Mouse (Mus musculus): Measurements from ENCODE around the gene Ap1g1. TPM values are rescaled to one million over a fixed set of nuclear protein-coding genes. Genes with fewer than 3 reads are reported as not detected.
"Not testable (repeated sequence)": the region's sequence is repeated elsewhere in the genome, so short reads cannot be mapped to it uniquely, and the experiment has no call there.

Gene Ap1g1
- polyA plus RNA-seq, 1 experiment from 2014 or later = 49.6 TPM

- Histone ChIP-seq H3K4me3 (no peak overlapping the region), H3K9me3 (no peaks in the 10 kb centered on the region), H3K4me1 (replicated peaks) (peaks cover 22% of the 10 kb centered on the region), H3K27ac (replicated peaks) (no peak overlapping the region), H3K27me3 (no peaks in the 10 kb centered on the region), H3K9ac (no peak overlapping the region), H3K36me3 (no peaks in the 10 kb centered on the region), H3K4me2 (no peak overlapping the region)
- ATAC-seq (ENCODE audit: low read depth) = no peak
- 100% methylated on average over 1 of the region's 1 CpGs for WGBS
These were observed 92.7 kb downstream of the Ap1g1 start for GRCm38 (mm10) chr8:109871056-109871455.

GRCm38 (mm10) chr8:109873800-109874199 is 95.4 kb downstream of the Ap1g1 start:
- not testable (repeated sequence) for H3K4me2 ChIP-seq; H3K27me3 ChIP-seq; H3K4me3 ChIP-seq; H3K9me3 ChIP-seq; H3K9ac ChIP-seq; H3K27ac ChIP-seq (replicated peaks); ATAC-seq (ENCODE audit: low read depth)
- Histone ChIP-seq H3K36me3 (peaks cover 19% of the 10 kb centered on the region), H3K4me1 (replicated peaks) (peaks cover 18% of the 10 kb centered on the region)
- WGBS = 96% methylated on average over 3 of the region's 3 CpGs

DNA sequence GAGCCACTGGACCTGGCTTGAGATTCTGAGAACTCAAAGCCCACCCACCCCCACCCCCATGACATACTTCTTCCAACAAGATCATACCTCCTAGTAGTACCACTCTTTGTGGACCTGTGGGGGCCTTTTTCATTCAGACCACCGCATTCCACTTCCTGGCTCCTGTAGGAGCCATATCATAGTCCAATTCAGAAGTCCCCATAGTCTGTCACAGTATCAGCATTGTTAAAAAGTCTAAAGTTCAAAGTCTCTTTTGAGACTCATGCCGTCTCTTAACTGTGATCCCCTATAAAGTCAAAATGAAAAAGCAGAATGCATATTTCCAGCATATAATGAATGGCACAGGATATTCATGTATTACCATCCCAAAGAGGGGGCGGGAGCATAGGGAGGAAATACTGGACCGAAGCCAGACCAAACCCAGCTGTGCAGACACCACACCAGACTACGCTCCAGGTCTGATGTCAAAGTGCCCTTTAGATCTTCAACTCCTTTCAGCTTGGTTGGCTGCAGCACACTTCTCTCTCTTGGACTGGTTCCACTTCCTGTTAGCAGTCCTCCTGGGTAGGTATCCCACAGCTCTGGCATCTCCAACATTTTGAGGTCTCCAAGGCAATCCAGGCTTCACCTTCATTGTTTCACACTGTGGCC is 101.8 kb downstream of the Ap1g1 start:
- Histone ChIP-seq H3K4me3 (no peak overlapping the region), H3K36me3 (peaks cover 45% of the 10 kb centered on the region), H3K27me3 (no peaks in the 10 kb centered on the region), H3K9me3 (no peaks in the 10 kb centered on the region), H3K27ac (replicated peaks) (no peak overlapping the region), H3K4me2 (no peak overlapping the region), H3K4me1 (replicated peaks) (no peaks in the 10 kb centered on the region), H3K9ac (no peak overlapping the region)
- no peak for ATAC-seq (ENCODE audit: low read depth)
- 89% methylated on average over 5 of the region's 5 CpGs for WGBS

DNA sequence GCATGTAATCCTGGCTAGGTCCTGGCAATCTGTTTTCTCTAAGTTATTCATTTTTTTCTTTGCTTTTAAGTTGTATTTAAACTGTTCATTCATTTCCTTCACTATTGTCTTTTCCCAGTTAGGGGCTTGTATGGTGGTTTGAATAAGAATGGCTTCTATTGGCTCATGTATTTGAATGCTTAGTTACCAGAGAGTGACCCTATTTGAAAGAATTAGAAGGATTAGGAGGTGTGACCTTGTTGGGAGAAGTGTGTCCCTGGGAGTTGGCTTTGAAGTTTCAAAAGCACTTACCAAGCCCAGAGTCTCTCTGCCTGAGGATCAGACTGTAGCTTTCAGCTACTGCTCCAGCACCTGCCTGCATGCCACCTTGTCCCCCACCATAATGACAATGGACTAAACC is 106.9 kb downstream of the Ap1g1 start:
- Histone ChIP-seq H3K4me2 (no peak overlapping the region), H3K27ac (replicated peaks) (no peak overlapping the region), H3K4me1 (replicated peaks) (no peaks in the 10 kb centered on the region), H3K4me3 (no peak overlapping the region), H3K36me3 (peaks cover 42% of the 10 kb centered on the region), H3K9ac (no peak overlapping the region), H3K9me3 (no peaks in the 10 kb centered on the region), H3K27me3 (no peaks in the 10 kb centered on the region)
- no peak for ATAC-seq (ENCODE audit: low read depth)

GRCm38 (mm10) chr8:109889211-109889610 is 110.9 kb downstream of the Ap1g1 start:
- peaks cover 38% of the 10 kb centered on the region for H3K36me3 ChIP-seq
- H3K4me3 ChIP-seq = no peak overlapping the region
- WGBS = 97% methylated on average over 1 of the region's 1 CpGs
- H3K9ac ChIP-seq = no peak overlapping the region
- ATAC-seq (ENCODE audit: low read depth) = no peak
- no peak overlapping the region for H3K27ac ChIP-seq (replicated peaks)
- H3K9me3 ChIP-seq = no peaks in the 10 kb centered on the region
- H3K4me1 ChIP-seq (replicated peaks) = no peaks in the 10 kb centered on the region
- no peaks in the 10 kb centered on the region for H3K27me3 ChIP-seq
- H3K4me2 ChIP-seq = no peak overlapping the region

DNA sequence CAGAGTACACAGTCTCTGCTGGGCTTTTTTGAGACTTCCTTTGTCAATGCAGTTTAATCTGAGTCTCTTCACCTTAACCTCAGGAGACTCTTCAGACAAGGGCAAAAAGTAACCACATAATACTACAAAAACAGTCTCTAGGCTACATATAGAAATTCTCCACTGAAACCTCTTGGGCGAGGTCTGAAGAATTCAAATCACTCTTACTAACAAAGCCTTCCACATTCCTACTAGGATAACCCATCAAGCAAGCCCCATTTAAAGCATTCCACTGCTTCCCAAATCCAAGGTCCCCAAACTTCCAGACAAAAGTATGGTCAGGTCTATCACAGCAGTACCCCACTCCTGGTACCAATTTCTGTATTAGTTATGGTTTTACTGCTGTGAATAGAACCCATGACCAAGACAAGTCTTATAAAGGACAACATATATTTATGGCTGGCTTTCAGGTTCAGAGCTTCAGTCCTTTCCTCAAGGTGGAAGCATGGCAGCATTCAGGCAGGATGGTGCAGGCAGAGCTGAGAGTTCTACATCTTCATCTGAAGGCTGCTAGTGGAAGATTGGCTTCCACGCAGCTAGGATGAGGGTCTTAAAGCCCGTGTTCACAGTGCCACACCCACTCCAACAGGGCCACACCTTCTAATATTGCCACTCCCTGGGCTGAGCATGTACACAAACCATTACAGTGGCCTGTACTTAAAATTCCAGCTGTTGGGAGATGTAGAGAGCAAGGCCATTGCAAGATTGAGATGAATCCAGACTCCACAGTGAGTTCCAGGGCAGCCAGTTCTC is 112.6 kb downstream of the Ap1g1 start:
- H3K9me3 ChIP-seq = no peaks in the 10 kb centered on the region
- no peaks in the 10 kb centered on the region for H3K27me3 ChIP-seq
- H3K4me1 ChIP-seq (replicated peaks) = no peaks in the 10 kb centered on the region
- no peak overlapping the region for H3K27ac ChIP-seq (replicated peaks)
- no peak overlapping the region for H3K9ac ChIP-seq
- H3K4me2 ChIP-seq = no peak overlapping the region
- no peak for ATAC-seq (ENCODE audit: low read depth)
- H3K4me3 ChIP-seq = no peak overlapping the region
- WGBS = 96% methylated on average over 3 of the region's 3 CpGs
- peaks cover 34% of the 10 kb centered on the region for H3K36me3 ChIP-seq

DNA sequence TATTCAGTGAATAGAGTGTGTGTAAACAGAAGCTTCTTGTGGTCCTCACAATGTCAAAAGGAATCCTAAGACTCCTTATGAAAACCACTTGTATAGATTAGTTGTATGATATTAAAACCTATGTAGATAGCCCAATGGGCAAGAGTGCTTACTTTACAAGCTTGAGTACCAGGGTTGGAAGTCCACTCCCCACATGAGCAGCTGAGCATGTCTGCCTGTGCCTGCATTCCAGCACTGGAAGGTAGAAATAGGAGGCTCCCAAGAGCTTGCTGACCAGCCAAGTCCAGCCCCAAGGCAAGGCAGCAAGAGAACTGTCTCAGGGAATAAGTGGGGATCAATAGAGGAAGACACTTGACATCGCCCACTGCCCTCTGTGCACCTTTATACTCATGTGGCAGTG is 116.3 kb downstream of the Ap1g1 start:
- no peak for ATAC-seq (ENCODE audit: low read depth)
- Histone ChIP-seq H3K4me2 (no peak overlapping the region), H3K36me3 (peaks cover 23% of the 10 kb centered on the region), H3K9me3 (no peaks in the 10 kb centered on the region), H3K4me1 (replicated peaks) (no peaks in the 10 kb centered on the region), H3K27me3 (no peaks in the 10 kb centered on the region), H3K9ac (no peak overlapping the region), H3K27ac (replicated peaks) (no peak overlapping the region), H3K4me3 (no peak overlapping the region)
- WGBS = 89% methylated on average over 1 of the region's 1 CpGs

DNA sequence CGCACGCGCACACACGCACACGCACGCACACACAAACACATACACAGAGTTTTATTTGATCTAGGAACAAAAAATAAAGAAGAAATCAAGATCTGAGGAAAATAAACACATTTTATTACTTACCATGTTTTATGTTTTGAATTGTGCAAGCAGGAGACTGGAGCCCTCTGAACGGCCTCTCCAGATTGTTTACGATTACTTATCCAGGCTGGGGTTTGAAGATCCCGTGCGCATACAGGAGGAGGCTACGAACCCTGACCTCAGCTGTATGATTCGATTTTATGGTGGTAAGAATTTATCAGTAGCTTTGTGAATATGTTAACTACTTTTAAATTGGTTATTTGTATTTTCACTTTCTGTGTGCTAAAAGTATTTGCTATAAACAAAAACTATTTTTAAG is 117.0 kb downstream of the Ap1g1 start:
- peaks cover 16% of the 10 kb centered on the region for H3K36me3 ChIP-seq
- no peak overlapping the region for H3K4me2 ChIP-seq
- ATAC-seq (ENCODE audit: low read depth) = no peak
- no peaks in the 10 kb centered on the region for H3K4me1 ChIP-seq (replicated peaks)
- no peak overlapping the region for H3K9ac ChIP-seq
- H3K27me3 ChIP-seq = no peaks in the 10 kb centered on the region
- H3K4me3 ChIP-seq = no peak overlapping the region
- H3K27ac ChIP-seq (replicated peaks) = no peak overlapping the region
- H3K9me3 ChIP-seq = no peaks in the 10 kb centered on the region
- WGBS = 87% methylated on average over 12 of the region's 12 CpGs

DNA sequence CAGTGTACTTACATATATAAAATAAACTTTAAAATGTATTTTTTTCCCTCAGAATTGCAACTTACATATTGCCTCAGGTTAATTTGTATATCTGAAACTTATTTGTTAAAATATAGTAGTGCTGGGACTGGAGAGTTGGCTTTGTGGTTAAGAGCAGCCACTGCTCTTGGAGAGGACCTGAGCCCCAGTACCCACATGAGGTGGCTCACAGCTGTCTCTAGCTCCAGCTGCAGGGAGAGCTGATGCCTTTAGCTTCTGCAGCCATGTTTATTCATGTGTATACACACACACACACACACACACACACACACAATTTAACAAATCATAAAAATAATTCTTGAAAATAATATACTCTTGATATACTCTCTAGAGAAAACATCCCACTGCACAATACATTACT is 124.0 kb downstream of the Ap1g1 start:
- Histone ChIP-seq H3K4me1 (replicated peaks) (no peaks in the 10 kb centered on the region), H3K4me3 (no peak overlapping the region), H3K9me3 (no peaks in the 10 kb centered on the region), H3K27me3 (no peaks in the 10 kb centered on the region), H3K36me3 (peaks cover 27% of the 10 kb centered on the region), H3K27ac (replicated peaks) (no peak overlapping the region), H3K9ac (no peak overlapping the region), H3K4me2 (no peak overlapping the region)
- no peak for ATAC-seq (ENCODE audit: low read depth)

GRCm38 (mm10) chr8:109903909-109904469 is 125.6 kb downstream of the Ap1g1 start:
- no peak overlapping the region for H3K27ac ChIP-seq (replicated peaks)
- WGBS = 86% methylated on average over 10 of the region's 10 CpGs
- no peak for ATAC-seq (ENCODE audit: low read depth)
- H3K4me3 ChIP-seq = no peak overlapping the region
- no peak overlapping the region for H3K4me2 ChIP-seq
- no peaks in the 10 kb centered on the region for H3K4me1 ChIP-seq (replicated peaks)
- H3K27me3 ChIP-seq = no peaks in the 10 kb centered on the region
- H3K36me3 ChIP-seq = peaks cover 40% of the 10 kb centered on the region
- no peaks in the 10 kb centered on the region for H3K9me3 ChIP-seq
- no peak overlapping the region for H3K9ac ChIP-seq

- WGBS = 84% methylated on average over 1 of the region's 1 CpGs
- Histone ChIP-seq H3K4me1 (replicated peaks) (no peaks in the 10 kb centered on the region), H3K36me3 (peaks cover 51% of the 10 kb centered on the region), H3K27ac (replicated peaks) (no peak overlapping the region), H3K27me3 (no peaks in the 10 kb centered on the region), H3K9ac (no peak overlapping the region), H3K4me3 (no peak overlapping the region), H3K9me3 (no peaks in the 10 kb centered on the region), H3K4me2 (no peak overlapping the region)
- no peak for ATAC-seq (ENCODE audit: low read depth)
These were observed 126.7 kb downstream of the Ap1g1 start for GRCm38 (mm10) chr8:109904928-109905668.

DNA sequence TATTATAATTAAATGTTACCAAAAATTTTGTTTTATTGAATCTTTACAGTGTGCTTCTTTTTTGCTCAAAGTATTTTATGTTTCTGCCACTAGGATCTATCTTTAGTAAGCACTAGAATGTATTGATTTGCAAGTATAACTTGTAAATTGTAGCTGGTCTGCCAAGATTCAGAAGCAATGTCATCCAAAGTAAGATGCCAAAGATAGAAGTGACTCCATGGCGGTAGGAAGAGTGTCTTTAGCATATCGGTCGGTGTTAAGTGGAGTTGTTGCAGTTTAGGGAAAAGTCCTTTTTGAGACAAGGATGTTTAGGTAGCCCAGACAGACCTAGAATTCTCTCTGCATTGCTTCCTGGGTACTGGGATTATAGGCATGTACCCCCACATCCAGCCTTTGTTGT is 128.6 kb downstream of the Ap1g1 start:
- no peak overlapping the region for H3K4me3 ChIP-seq
- no peak for ATAC-seq (ENCODE audit: low read depth)
- no peaks in the 10 kb centered on the region for H3K4me1 ChIP-seq (replicated peaks)
- no peak overlapping the region for H3K9ac ChIP-seq
- no peak overlapping the region for H3K4me2 ChIP-seq
- no peaks in the 10 kb centered on the region for H3K27me3 ChIP-seq
- no peaks in the 10 kb centered on the region for H3K9me3 ChIP-seq
- WGBS = 96% methylated on average over 3 of the region's 3 CpGs
- peaks cover 53% of the 10 kb centered on the region for H3K36me3 ChIP-seq
- H3K27ac ChIP-seq (replicated peaks) = no peak overlapping the region

All from neural tube, embryonic 13.5 days (tissue).